Mouse (Mus musculus): ENCODE results near the gene Nifk. TPM values are rescaled to one million over a fixed set of nuclear protein-coding genes. Genes with fewer than 3 reads are reported as not detected.

The Nifk gene
- 10 to 100 TPM; 14.6 to 17.1 (median 16.2) TPM for total RNA-seq (2022)

DNA sequence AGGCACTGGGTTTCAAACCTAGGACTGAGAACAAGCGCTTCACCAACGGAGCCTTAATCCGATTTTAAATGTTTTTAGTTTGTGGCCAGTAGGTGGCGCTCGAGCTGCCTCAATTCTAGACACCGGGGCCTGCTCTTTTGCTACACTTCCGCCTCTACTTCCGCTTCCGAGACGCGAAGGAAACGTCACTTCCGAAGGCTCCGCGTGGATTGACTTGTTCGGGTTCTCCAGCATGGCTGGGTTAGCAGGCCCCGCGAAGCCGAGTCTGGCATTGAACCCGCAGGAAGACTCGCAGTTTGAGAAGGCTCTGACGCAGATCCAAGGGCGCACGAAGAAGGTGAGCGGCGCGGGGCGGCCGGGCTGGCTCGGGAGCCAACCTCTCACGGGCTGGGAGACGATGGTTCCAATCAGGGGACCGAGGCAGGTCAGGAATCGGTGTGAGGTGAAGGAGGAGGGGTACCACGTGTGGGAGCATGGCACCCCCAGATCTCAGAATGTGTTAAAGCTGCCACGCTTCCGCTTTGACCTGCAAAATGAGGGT, at the start of gene Nifk:
Gene Nifk, plus strand, starts transcription at position 179 of the 541 bp plus-strand sequence.
- DNase-seq (ENCODE audit: low spot score in 2 of 2): peak; percentile 81 to 88

- DNase-seq (ENCODE audit: low spot score in 2 of 2): no peak
These were observed 46.5 kb upstream of the Nifk start for GRCm38 (mm10) chr1:118275139-118275538.

GRCm38 (mm10) chr1:118292291-118292690, 29.3 kb upstream of the Nifk start:
- no peak for DNase-seq (ENCODE audit: low spot score in 2 of 2)

GRCm38 (mm10) chr1:118294192-118294591, 27.4 kb upstream of the Nifk start:
- DNase-seq (ENCODE audit: low spot score in 2 of 2): no peak

DNA sequence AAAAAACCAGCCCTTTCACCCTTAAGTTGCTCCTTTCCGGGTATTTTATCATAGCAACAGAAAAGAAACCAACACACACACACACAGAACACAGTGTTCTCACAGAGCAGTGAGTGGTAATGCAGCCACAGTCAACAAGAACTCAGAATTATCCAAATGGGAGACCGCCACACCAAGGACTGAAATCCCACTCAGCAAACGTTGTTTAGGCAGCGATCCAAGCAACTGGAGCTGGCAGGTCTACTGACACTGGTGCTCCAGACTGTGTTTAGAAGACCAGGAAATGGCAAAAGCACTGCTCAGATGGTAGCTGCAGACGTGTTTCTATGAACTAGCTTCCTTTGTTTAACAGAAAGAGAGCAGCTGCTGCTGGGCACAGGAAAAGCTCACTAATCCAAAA, 26.8 kb upstream of the Nifk start:
- no peak for DNase-seq (ENCODE audit: low spot score in 2 of 2)

GRCm38 (mm10) chr1:118296673-118297072, 25.0 kb upstream of the Nifk start:
- DNase-seq (ENCODE audit: low spot score in 2 of 2): no peak

- DNase-seq (ENCODE audit: low spot score in 2 of 2): no peak
These were observed 23.9 kb upstream of the Nifk start for GRCm38 (mm10) chr1:118297719-118298118.

GRCm38 (mm10) chr1:118310780-118311621, 10.6 kb upstream of the Nifk start:
- DNase-seq (ENCODE audit: low spot score in 2 of 2): peak; percentile 76 to 84

DNA sequence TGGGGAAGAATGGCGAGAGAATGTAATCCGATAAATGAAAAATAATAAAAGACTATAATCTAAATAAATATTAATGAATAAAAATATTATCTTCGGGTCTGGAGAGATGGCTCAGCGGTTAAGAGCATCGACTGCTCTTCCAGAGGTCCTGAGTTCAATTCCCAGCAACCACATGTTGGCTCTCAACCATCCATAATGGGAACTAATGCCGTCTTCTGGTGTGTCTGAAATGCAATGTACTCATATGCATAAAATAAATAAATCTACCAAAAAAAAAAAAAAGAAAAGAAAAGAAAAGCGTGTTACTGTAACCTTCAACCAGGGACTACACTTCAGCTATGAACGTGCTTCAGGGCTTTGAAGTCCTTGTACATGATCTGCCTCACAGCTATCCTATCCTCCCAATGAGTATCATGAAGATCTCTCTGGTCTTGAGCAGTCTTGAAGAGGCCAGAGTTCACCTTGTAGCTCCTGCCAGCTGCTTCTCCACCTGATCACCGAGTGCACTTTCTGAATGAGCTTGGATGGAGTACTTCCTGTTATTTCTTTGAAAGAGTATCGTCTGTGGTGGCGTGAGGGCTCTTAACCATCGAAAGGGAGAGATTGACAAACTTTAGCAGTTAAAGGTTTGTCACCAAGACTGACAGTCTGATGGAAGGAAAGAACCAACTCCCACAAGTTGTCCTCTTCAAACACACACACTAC, 9.9 kb upstream of the Nifk start, which contains the start of gene Tsn:
Gene Tsn, minus strand, starts transcription at position 118 of the 705 bp plus-strand sequence.
- DNase-seq (ENCODE audit: low spot score in 2 of 2): no peak

DNA sequence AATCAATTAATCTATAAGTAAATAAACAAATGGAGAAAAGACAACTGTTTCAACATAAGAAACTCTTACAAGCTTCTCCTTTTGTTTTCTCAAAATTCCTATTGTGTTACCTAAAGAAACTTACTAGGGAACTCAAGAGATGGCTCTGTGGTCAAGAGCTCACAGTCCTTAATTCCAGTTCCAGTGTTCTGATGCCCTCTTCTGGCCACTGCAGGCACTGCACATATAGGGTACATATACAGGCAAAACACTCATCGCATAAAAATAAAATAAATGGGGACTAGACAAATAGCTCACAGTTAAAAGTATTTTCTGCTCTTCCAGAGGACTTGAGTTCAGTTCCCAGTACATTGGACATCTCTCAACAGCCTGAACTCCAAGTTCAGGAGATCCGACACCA, 943 bp upstream of the Nifk start:
- no peak for DNase-seq (ENCODE audit: low spot score in 2 of 2)

GRCm38 (mm10) chr1:118334749-118335713, 13.4 kb downstream of the Nifk start:
- DNase-seq (ENCODE audit: low spot score in 2 of 2): no peak

DNA sequence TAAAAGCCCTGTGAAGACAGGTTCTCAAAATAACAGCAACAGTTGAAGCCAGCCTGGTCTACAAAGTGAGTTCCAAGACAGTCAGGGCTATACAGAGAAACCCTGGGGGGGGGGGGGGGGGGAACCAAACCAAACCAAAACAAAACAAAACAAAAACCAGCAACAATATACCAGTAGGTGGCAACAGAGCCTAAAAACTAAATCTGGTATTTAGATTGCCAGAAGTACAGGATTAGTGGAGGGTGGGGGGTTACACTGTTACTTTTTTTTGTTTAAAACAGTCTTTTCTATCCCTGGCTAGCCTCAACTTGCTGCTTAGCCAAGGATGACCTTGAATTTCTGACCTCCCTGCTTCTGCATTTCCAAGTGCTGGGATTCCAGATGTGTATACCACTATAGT, 14.2 kb downstream of the Nifk start:
- no peak for DNase-seq (ENCODE audit: low spot score in 2 of 2)

DNA sequence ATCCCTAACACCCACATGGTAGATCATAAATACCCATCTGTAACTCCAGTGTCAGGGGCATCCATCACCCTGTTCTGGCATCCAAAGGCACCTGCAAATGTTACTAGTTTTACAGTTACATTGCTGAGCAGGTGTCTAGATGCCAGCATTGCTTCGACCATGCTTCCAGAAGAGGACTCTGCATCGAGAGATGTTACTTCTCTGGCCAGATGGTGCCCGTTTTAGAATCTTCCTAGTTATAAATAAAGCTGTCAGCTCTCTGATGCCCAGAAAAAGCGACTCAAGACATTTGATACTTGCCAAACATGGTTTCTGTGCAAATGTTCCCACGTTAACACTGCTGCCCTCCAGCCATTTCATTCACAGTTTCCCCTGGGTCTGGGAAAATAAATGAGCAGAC, 16.3 kb downstream of the Nifk start:
- DNase-seq (ENCODE audit: low spot score in 2 of 2): peak in 1 of 2 experiments; percentile 17

GRCm38 (mm10) chr1:118343649-118344435, 22.2 kb downstream of the Nifk start:
- no peak for DNase-seq (ENCODE audit: low spot score in 2 of 2)

DNA sequence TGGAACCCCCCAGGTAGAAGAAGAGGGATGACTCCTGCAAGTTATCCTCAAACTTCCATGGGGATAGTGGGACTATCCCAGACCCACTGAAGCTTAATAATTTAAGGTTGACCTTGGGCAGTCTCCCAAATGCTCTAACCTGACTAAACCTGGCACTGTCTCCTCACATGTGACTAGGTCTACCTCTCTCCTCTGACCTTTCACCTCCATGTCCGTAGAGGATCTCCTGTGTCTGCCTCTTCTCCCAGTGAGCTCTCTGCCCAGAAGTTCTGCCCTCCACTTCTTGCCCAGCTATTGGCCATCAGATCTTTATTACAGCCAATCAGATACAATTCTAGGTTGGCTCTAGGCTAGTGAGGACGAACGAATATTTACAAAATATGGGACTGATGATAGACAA, 28.3 kb downstream of the Nifk start:
- no peak for DNase-seq (ENCODE audit: low spot score in 2 of 2)

DNA sequence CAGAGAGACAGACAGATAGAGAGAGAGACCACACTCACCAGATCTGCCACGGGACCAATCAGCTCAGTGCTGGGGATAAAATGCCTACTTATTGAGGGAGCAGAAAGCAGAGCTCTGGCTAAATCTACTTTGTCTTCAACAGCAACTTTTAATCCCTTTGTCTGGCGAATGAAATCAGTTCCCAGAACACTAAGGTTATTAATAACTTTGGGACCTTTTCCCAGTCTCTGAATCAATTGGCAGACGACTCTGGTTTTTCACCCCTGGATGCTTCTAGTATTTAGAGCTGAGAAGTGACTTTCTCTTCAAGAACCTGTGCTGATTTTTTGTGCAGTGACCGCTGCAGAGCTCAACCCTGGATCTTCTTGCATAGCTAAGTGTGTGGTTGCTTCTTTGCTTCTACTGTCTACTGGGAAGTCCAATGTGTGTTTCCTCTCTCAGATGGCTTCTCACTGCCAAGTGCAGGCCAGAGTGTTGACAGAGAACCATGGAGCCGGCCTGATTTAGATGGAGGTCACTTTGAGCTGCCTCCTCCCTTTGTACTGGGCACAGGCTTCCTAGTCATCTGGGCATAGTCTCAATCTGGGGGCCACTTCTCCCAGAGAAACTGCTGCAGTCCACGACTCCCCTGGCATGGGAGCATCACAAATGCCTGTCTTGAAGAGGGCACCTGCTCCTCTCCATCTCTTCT, 37.6 kb downstream of the Nifk start:
- DNase-seq (ENCODE audit: low spot score in 2 of 2): peak in 1 of 2 experiments; percentile 21

GRCm38 (mm10) chr1:118367970-118368369, 46.3 kb downstream of the Nifk start:
- no peak for DNase-seq (ENCODE audit: low spot score in 2 of 2)

GRCm38 (mm10) chr1:118368721-118369461, 47.3 kb downstream of the Nifk start:
- no peak for DNase-seq (ENCODE audit: low spot score in 2 of 2)

- no peak for DNase-seq (ENCODE audit: low spot score in 2 of 2)
These were observed 56.1 kb downstream of the Nifk start for GRCm38 (mm10) chr1:118377784-118378183.
